Mouse (Mus musculus): ENCODE results near the gene Ica1. TPM values are rescaled to one million over a fixed set of nuclear protein-coding genes. Genes with fewer than 3 reads are reported as not detected.

Ica1 gene
- total and polyA plus RNA-seq, 3 experiments, result 3.9 to 7.8 (median 7.0) TPM

- no peak overlapping the region for H3K9ac ChIP-seq (ENCODE audit: low read depth, low read length)
These were observed 2.3 kb upstream of the Ica1 start for GRCm38 (mm10) chr6:8780618-8781017.

DNA sequence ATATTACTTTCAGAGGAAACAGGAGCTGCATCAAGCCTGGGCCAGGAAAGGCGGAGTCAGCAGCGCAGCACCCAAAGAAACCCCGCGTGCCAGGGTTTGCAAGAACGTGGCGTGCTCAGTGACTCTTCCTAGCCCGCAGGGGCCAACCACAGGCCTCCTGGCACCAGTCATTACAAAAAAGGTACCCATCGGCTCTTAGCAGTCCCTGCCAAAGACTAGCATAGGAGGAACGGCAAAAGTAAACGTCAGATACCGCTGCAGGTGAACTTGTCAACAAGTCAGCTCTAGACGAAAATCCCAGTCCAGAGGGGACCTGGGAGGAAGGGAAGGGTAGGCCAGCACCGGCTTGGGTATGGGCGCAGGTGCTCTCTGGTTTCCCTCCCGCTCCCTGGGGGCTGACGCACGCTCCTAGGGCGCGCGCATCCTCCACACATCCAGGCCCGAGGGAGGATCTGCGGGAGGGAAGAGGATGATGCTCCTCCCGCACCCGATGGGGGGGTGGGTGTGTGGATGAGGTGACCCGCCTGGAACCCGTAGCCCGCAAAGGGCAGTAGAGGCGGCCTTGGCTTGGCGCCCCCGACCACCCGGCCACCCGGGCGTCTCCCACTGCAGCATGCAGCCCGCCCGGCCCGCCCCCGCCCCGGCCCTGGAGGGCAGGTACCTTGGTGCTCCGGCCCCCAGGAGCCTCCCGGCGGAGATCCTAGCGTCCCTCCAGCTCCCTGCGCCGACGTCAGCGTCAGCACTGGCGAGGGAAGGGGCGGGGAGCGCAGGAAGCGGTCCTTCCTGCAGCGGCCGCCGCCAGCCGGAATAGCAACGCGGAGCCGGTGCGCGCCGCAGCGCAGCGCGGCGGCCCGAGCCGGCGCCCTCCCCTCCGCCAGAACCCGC lies 635 bp downstream of the Ica1 start:
- Histone ChIP-seq H3K79me2 (replicated peaks; ENCODE audit: control insufficient read depth, insufficient read depth, low read length) (no peaks in the 10 kb centered on the region), H3K4me1 (ENCODE audit: control insufficient read depth, insufficient read depth, low read length) (0 out of 2 replicates have a peak, but pooled peaks cover 1% of the 10 kb centered on the region), H3K27ac (peak overlapping the region; percentile 81), H3K9ac (ENCODE audit: low read depth, low read length) (peak overlapping the region; percentile 76), H3K4me3 (peak overlapping the region; percentile 77), H3K36me3 (ENCODE audit: control insufficient read depth, insufficient read depth, low read length) (no peaks in the 10 kb centered on the region), H3K27me3 (ENCODE audit: control insufficient read depth, insufficient read depth, low read length) (no peaks in the 10 kb centered on the region)
- peak; percentile 75 to 77 for DNase-seq
- under 1% methylated on average over 65 of the region's 69 CpGs for WGBS
- TF ChIP-seq POLR2A (IDR thresholded peaks at IDR 0.05; ENCODE audit: insufficient read depth, low read depth, low read length) (0 out of 2 replicates have a peak, but pooled peaks have one; percentile 17), EP300 (IDR thresholded peaks at IDR 0.05; ENCODE audit: insufficient read depth, low read depth, low read length) (no peak), CTCF (IDR thresholded peaks at IDR 0.05) (peak; percentile 20)
- intact Hi-C loops (cut with DNase I), result loop anchor here (2.0 kb wide), 1 partner anchor 53 kb away; no protein-coding TSS in a partner anchor

More at GRCm38 (mm10) chr6:8780618-8781017, 2.3 kb upstream of the Ica1 start:
- Histone ChIP-seq H3K4me1 (ENCODE audit: control insufficient read depth, insufficient read depth, low read length) (0 out of 2 replicates have a peak, but pooled peaks cover 1% of the 10 kb centered on the region), H3K27ac (no peak overlapping the region), H3K36me3 (ENCODE audit: control insufficient read depth, insufficient read depth, low read length) (no peaks in the 10 kb centered on the region), H3K79me2 (replicated peaks; ENCODE audit: control insufficient read depth, insufficient read depth, low read length) (no peaks in the 10 kb centered on the region), H3K27me3 (ENCODE audit: control insufficient read depth, insufficient read depth, low read length) (no peaks in the 10 kb centered on the region), H3K4me3 (no peak overlapping the region)
- no peak for DNase-seq
- intact Hi-C loops (cut with DNase I), result no loop called here
- no peak for TF ChIP-seq CTCF (IDR thresholded peaks at IDR 0.05)
- TF ChIP-seq POLR2A (IDR thresholded peaks at IDR 0.05; ENCODE audit: insufficient read depth, low read depth, low read length), result no peak
- TF ChIP-seq EP300 (IDR thresholded peaks at IDR 0.05; ENCODE audit: insufficient read depth, low read depth, low read length), result no peak

GRCm38 (mm10) chr6:8771539-8771938 lies 6.7 kb downstream of the Ica1 start:
- no peak overlapping the region for H3K4me3 ChIP-seq
- H3K27ac ChIP-seq, result no peak overlapping the region
- H3K36me3 ChIP-seq (ENCODE audit: control insufficient read depth, insufficient read depth, low read length), result no peaks in the 10 kb centered on the region
- H3K79me2 ChIP-seq (replicated peaks; ENCODE audit: control insufficient read depth, insufficient read depth, low read length), result peaks cover 1% of the 10 kb centered on the region; the same call in 1 of the 2 replicates
- no peaks in the 10 kb centered on the region for H3K27me3 ChIP-seq (ENCODE audit: control insufficient read depth, insufficient read depth, low read length)
- no peak for TF ChIP-seq EP300 (IDR thresholded peaks at IDR 0.05; ENCODE audit: insufficient read depth, low read depth, low read length)
- no peak for TF ChIP-seq POLR2A (IDR thresholded peaks at IDR 0.05; ENCODE audit: insufficient read depth, low read depth, low read length)
- no peak for TF ChIP-seq CTCF (IDR thresholded peaks at IDR 0.05)
- intact Hi-C loops (cut with DNase I), result no loop called here
- peaks cover 3% of the 10 kb centered on the region for H3K4me1 ChIP-seq (ENCODE audit: control insufficient read depth, insufficient read depth, low read length)
- WGBS, result 65% methylated on average over 7 of the region's 7 CpGs
- DNase-seq, result no peak
- H3K9ac ChIP-seq (ENCODE audit: low read depth, low read length), result no peak overlapping the region

DNA sequence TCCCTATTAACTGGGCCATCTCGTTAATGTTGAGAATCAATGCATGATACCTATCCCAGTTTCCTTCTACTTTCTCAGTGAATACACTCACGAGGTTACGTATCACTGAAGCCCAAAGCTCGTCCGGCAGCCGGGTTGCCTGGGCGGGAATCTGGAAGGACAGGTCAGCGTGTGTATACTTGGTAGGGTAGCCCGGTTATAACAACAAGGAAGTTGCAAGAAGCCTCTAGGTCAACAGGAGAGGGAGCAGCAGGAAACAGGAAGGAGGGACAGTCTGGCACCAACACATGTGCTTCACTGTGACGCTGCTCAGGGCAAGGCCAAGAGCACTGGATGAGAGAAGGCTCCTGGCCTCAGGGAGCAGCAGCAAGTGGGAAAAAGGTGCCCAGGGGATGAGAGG lies 7.9 kb downstream of the Ica1 start:
- intact Hi-C loops (cut with DNase I), result no loop called here
- H3K27ac ChIP-seq, result peak overlapping the region; percentile 52; the same call in 1 of the 2 replicates
- peaks cover 1% of the 10 kb centered on the region; the same call in 1 of the 2 replicates for H3K79me2 ChIP-seq (replicated peaks; ENCODE audit: control insufficient read depth, insufficient read depth, low read length)
- peak; percentile 22 to 27 for DNase-seq
- H3K4me1 ChIP-seq (ENCODE audit: control insufficient read depth, insufficient read depth, low read length), result peaks cover 3% of the 10 kb centered on the region
- no peaks in the 10 kb centered on the region for H3K36me3 ChIP-seq (ENCODE audit: control insufficient read depth, insufficient read depth, low read length)
- WGBS, result 25% methylated on average over 10 of the region's 10 CpGs
- 0 out of 2 replicates have a peak, but pooled peaks have one; percentile 26 for TF ChIP-seq POLR2A (IDR thresholded peaks at IDR 0.05; ENCODE audit: insufficient read depth, low read depth, low read length)
- TF ChIP-seq EP300 (IDR thresholded peaks at IDR 0.05; ENCODE audit: insufficient read depth, low read depth, low read length), result 0 out of 2 replicates have a peak, but pooled peaks have one; percentile 60
- TF ChIP-seq CTCF (IDR thresholded peaks at IDR 0.05), result no peak
- no peak overlapping the region for H3K9ac ChIP-seq (ENCODE audit: low read depth, low read length)
- no peaks in the 10 kb centered on the region for H3K27me3 ChIP-seq (ENCODE audit: control insufficient read depth, insufficient read depth, low read length)
- no peak overlapping the region for H3K4me3 ChIP-seq

GRCm38 (mm10) chr6:8769803-8770202 lies 8.5 kb downstream of the Ica1 start:
- peak overlapping the region; percentile 40; the same call in 1 of the 2 replicates for H3K9ac ChIP-seq (ENCODE audit: low read depth, low read length)
- no peak for TF ChIP-seq POLR2A (IDR thresholded peaks at IDR 0.05; ENCODE audit: insufficient read depth, low read depth, low read length)
- no peak for TF ChIP-seq CTCF (IDR thresholded peaks at IDR 0.05)
- TF ChIP-seq EP300 (IDR thresholded peaks at IDR 0.05; ENCODE audit: insufficient read depth, low read depth, low read length), result no peak
- no peak overlapping the region for H3K4me3 ChIP-seq
- H3K79me2 ChIP-seq (replicated peaks; ENCODE audit: control insufficient read depth, insufficient read depth, low read length), result peaks cover 1% of the 10 kb centered on the region; the same call in 1 of the 2 replicates
- H3K4me1 ChIP-seq (ENCODE audit: control insufficient read depth, insufficient read depth, low read length), result peaks cover 3% of the 10 kb centered on the region
- DNase-seq, result no peak
- H3K27ac ChIP-seq, result peak overlapping the region; percentile 52; the same call in 1 of the 2 replicates
- no peaks in the 10 kb centered on the region for H3K36me3 ChIP-seq (ENCODE audit: control insufficient read depth, insufficient read depth, low read length)
- no peaks in the 10 kb centered on the region for H3K27me3 ChIP-seq (ENCODE audit: control insufficient read depth, insufficient read depth, low read length)
- intact Hi-C loops (cut with DNase I), result no loop called here
- 27% methylated on average over 6 of the region's 6 CpGs for WGBS

Data from heart, adult 2 months (tissue).